Mouse (Mus musculus) limb, embryonic 11.5 days (tissue): ENCODE data around the gene Olfr503. TPM values are rescaled to one million over a fixed set of nuclear protein-coding genes. Genes with fewer than 3 reads are reported as not detected.
"Not testable (repeated sequence)": the region's sequence is repeated elsewhere in the genome, so short reads cannot be mapped to it uniquely, and the experiment has no call there.

ENCODE experiments used
- ATAC-seq: fragments of 200-750 bp; cut with Nextera tagmentation; 2 replicates; pipeline ENCODE4 v1.8.0; 2017; ENCODE audit warnings: low read depth; ENCODE audit not compliant: insufficient number of reproducible peaks, low FRiP score, low TSS enrichment
- DNase-seq: peaks from one replicate; pipeline ENCODE4 v3.0.0-alpha.2; 2015; ENCODE audit warnings: low spot score
- H3K27ac ChIP-seq: fragments of 300-500 bp; sonication (generic); replicated peaks from 2 replicates; pipeline ENCODE4 v1.5.1; 2014; ENCODE audit warnings: low read depth, mild to moderate bottlenecking, low read length
- H3K27me3 ChIP-seq: fragments of 300-500 bp; sonication (generic); 2 replicates; pipeline ENCODE4 v1.6.1; 2014; ENCODE audit warnings: mild to moderate bottlenecking, low read length, mixed read lengths; ENCODE audit not compliant: control insufficient read depth, insufficient read depth
- H3K36me3 ChIP-seq: fragments of 300-500 bp; sonication (generic); 2 replicates; pipeline ENCODE4 v1.6.1; 2014; ENCODE audit warnings: mild to moderate bottlenecking, low read length, moderate library complexity, mixed read lengths; ENCODE audit not compliant: control insufficient read depth, insufficient read depth
- H3K4me1 ChIP-seq: fragments of 300-500 bp; sonication (generic); 2 replicates; pipeline ENCODE4 v1.6.1; 2014; ENCODE audit warnings: low read length, mixed read lengths; ENCODE audit not compliant: control insufficient read depth, insufficient read depth
- H3K4me2 ChIP-seq: fragments of 300-500 bp; sonication (generic); 2 replicates; pipeline ENCODE4 v1.6.1; 2014; ENCODE audit warnings: low read depth, mild to moderate bottlenecking, moderate library complexity; ENCODE audit not compliant: severe bottlenecking
- H3K4me3 ChIP-seq: fragments of 300-500 bp; sonication (generic); 2 replicates; pipeline ENCODE4 v1.5.1; 2014; ENCODE audit warnings: low read depth, low read length
- H3K9ac ChIP-seq: fragments of 300-500 bp; sonication (generic); 2 replicates; pipeline ENCODE4 v1.6.1; 2014; ENCODE audit warnings: mild to moderate bottlenecking, low read length
- H3K9me3 ChIP-seq: fragments of 300-500 bp; sonication (generic); 2 replicates; pipeline ENCODE4 v1.6.1; 2016; ENCODE audit warnings: low read length; ENCODE audit not compliant: control insufficient read depth
- WGBS: fragments of 180-500 bp; shearing (Covaris S2); extraction: QIAGEN DNeasy Blood & Tissue Kit; methylation state at CpG from one replicate; pipeline ENCODE4 v1.1.7; 2014; 5-methylcytosine and 5-hydroxymethylcytosine counted together
- polyA plus RNA-seq: library from polyadenylated mRNA; unstranded; fragments of >200 nt; fragmentation: Nextera tagmentation; extraction: Ambion mirVana; gene quantifications from 2 replicates; pipeline ENCODE4 v1.2.1, GENCODE M21; 2014

The Olfr503 gene
- not detected in 2 replicates for polyA plus RNA-seq

GRCm38 (mm10) chr7:108544227-108544626 is at the start of gene Olfr503:
Gene Olfr503, plus strand, starts transcription at chr7:108544527.
- not testable (repeated sequence) for ATAC-seq, DNase-seq, H3K4me1 ChIP-seq, H3K4me3 ChIP-seq, H3K36me3 ChIP-seq, H3K9me3 ChIP-seq, H3K4me2 ChIP-seq, H3K27ac ChIP-seq, H3K27me3 ChIP-seq, H3K9ac ChIP-seq
- WGBS = 58% methylated on average over 1 of the region's 1 CpGs

- Histone ChIP-seq H3K9me3 (no peaks in the 10 kb centered on the region), H3K9ac (no peak within 1 kb of the TSS), H3K27me3 (no peaks in the 10 kb centered on the region), H3K36me3 (no peaks in the 10 kb centered on the region), H3K4me1 (no peaks in the 10 kb centered on the region), H3K27ac (no peak within 1 kb of the TSS), H3K4me2 (no peak within 1 kb of the TSS), H3K4me3 (no peak within 1 kb of the TSS)
- WGBS = 84% methylated on average over 1 of the region's 1 CpGs
- DNase-seq (no peak), ATAC-seq (no peak)
Measured at GRCm38 (mm10) chr7:108524965-108525364, 19.4 kb upstream of the Olfr503 start, which contains the start of gene Olfr502. Gene Olfr502, minus strand, starts transcription at chr7:108525065.

- WGBS = 89% methylated on average over 13 of the region's 13 CpGs
- Histone ChIP-seq H3K9ac (no peak overlapping the region), H3K27me3 (no peaks in the 10 kb centered on the region), H3K9me3 (no peaks in the 10 kb centered on the region), H3K4me2 (no peak overlapping the region), H3K4me3 (no peak overlapping the region), H3K27ac (no peak overlapping the region), H3K36me3 (no peaks in the 10 kb centered on the region), H3K4me1 (no peaks in the 10 kb centered on the region)
- no peak for ATAC-seq
- no peak for DNase-seq
Measured at GRCm38 (mm10) chr7:108542416-108542815, 1.9 kb upstream of the Olfr503 start.

- Histone ChIP-seq H3K27ac (no peak within 1 kb of the TSS), H3K4me2 (no peak within 1 kb of the TSS), H3K4me1 (no peaks in the 10 kb centered on the region), H3K9ac (no peak within 1 kb of the TSS), H3K4me3 (no peak within 1 kb of the TSS), H3K27me3 (no peaks in the 10 kb centered on the region), H3K36me3 (no peaks in the 10 kb centered on the region), H3K9me3 (no peaks in the 10 kb centered on the region)
- ATAC-seq (no peak), DNase-seq (no peak)
- 89% methylated on average over 1 of the region's 1 CpGs for WGBS
Measured at GRCm38 (mm10) chr7:108565693-108566092, 21.4 kb downstream of the Olfr503 start, which contains the start of gene Olfr504. Gene Olfr504, minus strand, starts transcription at chr7:108565793.

- Histone ChIP-seq H3K9ac (no peak overlapping the region), H3K36me3 (no peaks in the 10 kb centered on the region), H3K27me3 (no peaks in the 10 kb centered on the region), H3K4me1 (no peaks in the 10 kb centered on the region), H3K4me2 (no peak overlapping the region), H3K27ac (no peak overlapping the region), H3K9me3 (no peaks in the 10 kb centered on the region; the same call in 1 of the 2 replicates), H3K4me3 (no peak overlapping the region)
- WGBS = 100% methylated on average over 1 of the region's 1 CpGs
- no peak for ATAC-seq
- DNase-seq = no peak
Measured at GRCm38 (mm10) chr7:108589797-108590196, 45.5 kb downstream of the Olfr503 start.

Other genes starting within 250 kb of the Olfr503 start
- not detected in 2 replicates for gene Olfr491, start 231.1 kb upstream of the Olfr503 start, polyA plus RNA-seq
- gene Olfr492, start 220.9 kb upstream of the Olfr503 start, polyA plus RNA-seq = not detected in 2 replicates
- not detected in 2 replicates for gene Olfr493, start 197.5 kb upstream of the Olfr503 start, polyA plus RNA-seq
- gene Olfr494, start 179.2 kb upstream of the Olfr503 start, polyA plus RNA-seq = not detected in 2 replicates
- gene Olfr495, start 151.4 kb upstream of the Olfr503 start, polyA plus RNA-seq = not detected in 2 replicates
- not detected in 2 replicates for gene Olfr497, start 124.1 kb upstream of the Olfr503 start, polyA plus RNA-seq
- not detected in 2 replicates for gene Olfr498, start 79.2 kb upstream of the Olfr503 start, polyA plus RNA-seq
- gene Olfr502, start 19.5 kb upstream of the Olfr503 start, polyA plus RNA-seq = not detected in 2 replicates
- not detected in 2 replicates for gene Olfr504, start 21.3 kb downstream of the Olfr503 start, polyA plus RNA-seq
- not detected in 2 replicates for gene Olfr506, start 66.3 kb downstream of the Olfr503 start, polyA plus RNA-seq
- not detected in 2 replicates for gene Olfr507, start 77.3 kb downstream of the Olfr503 start, polyA plus RNA-seq
- gene Olfr508, start 85.5 kb downstream of the Olfr503 start, polyA plus RNA-seq = not detected in 2 replicates
- not detected in 2 replicates for gene Olfr509, start 107.4 kb downstream of the Olfr503 start, polyA plus RNA-seq
- not detected in 2 replicates for gene Olfr510, start 121.9 kb downstream of the Olfr503 start, polyA plus RNA-seq
- not detected in 2 replicates for gene Olfr512, start 168.8 kb downstream of the Olfr503 start, polyA plus RNA-seq
- gene Olfr513, start 206.4 kb downstream of the Olfr503 start, polyA plus RNA-seq = not detected in 2 replicates